Mouse (Mus musculus) limb, embryonic 12.5 days (tissue): ENCODE measurements at regions not wholly inside any gene's neighbourhood (a gene's known extent, or its start where the extent isn't known, plus 50 kb on each side); places are given as distances from the start of the nearest gene placed in this dataset.

Experiments
- ATAC-seq: fragments of 200-750 bp; cut with Nextera tagmentation; 2 replicates; pipeline ENCODE4 v1.8.0; 2017; ENCODE audit warnings: low read depth, moderate TSS enrichment; ENCODE audit not compliant: insufficient number of reproducible peaks, insufficient read depth, low FRiP score, low TSS enrichment
- H3K27ac ChIP-seq: fragments of 300-500 bp; sonication (generic); 2 replicates; pipeline ENCODE4 v1.5.1; 2016; ENCODE audit warnings: mild to moderate bottlenecking, moderate library complexity
- H3K27me3 ChIP-seq: fragments of 300-500 bp; sonication (generic); 2 replicates; pipeline ENCODE4 v1.6.1; 2016; ENCODE audit warnings: mild to moderate bottlenecking, moderate library complexity
- H3K36me3 ChIP-seq: fragments of 300-500 bp; sonication (generic); 2 replicates; pipeline ENCODE4 v1.6.1; 2016; ENCODE audit warnings: mild to moderate bottlenecking, moderate library complexity
- H3K4me1 ChIP-seq: fragments of 300-500 bp; sonication (generic); replicated peaks from 2 replicates; pipeline ENCODE4 v1.6.1; 2016
- H3K4me2 ChIP-seq: fragments of 300-500 bp; sonication (generic); 2 replicates; pipeline ENCODE4 v1.6.1; 2016; ENCODE audit warnings: mild to moderate bottlenecking, moderate library complexity
- H3K4me3 ChIP-seq: fragments of 300-500 bp; sonication (generic); replicated peaks from 2 replicates; pipeline ENCODE4 v1.5.1; 2016; ENCODE audit warnings: mild to moderate bottlenecking
- H3K9ac ChIP-seq: fragments of 300-500 bp; sonication (generic); replicated peaks from 2 replicates; pipeline ENCODE4 v1.6.1; 2016; ENCODE audit warnings: mild to moderate bottlenecking, moderate library complexity
- H3K9me3 ChIP-seq: fragments of 300-500 bp; sonication (generic); 2 replicates; pipeline ENCODE4 v1.6.1; 2016; ENCODE audit warnings: mild to moderate bottlenecking, moderate library complexity
- WGBS: fragments of 180-500 bp; shearing (Covaris S2); methylation state at CpG from one replicate; pipeline ENCODE4 v1.1.7; 2016; 5-methylcytosine and 5-hydroxymethylcytosine counted together

- H3K4me3 ChIP-seq, result no peak overlapping the region
- H3K9me3 ChIP-seq, result no peaks in the 10 kb centered on the region
- no peak overlapping the region for H3K9ac ChIP-seq
- no peaks in the 10 kb centered on the region for H3K36me3 ChIP-seq
- no peak overlapping the region for H3K27ac ChIP-seq
- 51% methylated on average over 16 of the region's 16 CpGs for WGBS
- no peak overlapping the region for H3K4me2 ChIP-seq
- ATAC-seq, result no peak
- 0 out of 2 replicates have a peak, but pooled peaks cover 9% of the 10 kb centered on the region for H3K4me1 ChIP-seq
- H3K27me3 ChIP-seq, result no peaks in the 10 kb centered on the region
Observed at GRCm38 (mm10) chr7:71943078-71944042, 363.0 kb downstream of the Mctp2 start.

GRCm38 (mm10) chr7:71937731-71938130, 368.7 kb downstream of the Mctp2 start:
- H3K4me3 ChIP-seq, result no peak overlapping the region
- no peaks in the 10 kb centered on the region for H3K36me3 ChIP-seq
- no peak overlapping the region for H3K9ac ChIP-seq
- H3K4me2 ChIP-seq, result no peak overlapping the region
- ATAC-seq, result no peak
- no peaks in the 10 kb centered on the region for H3K9me3 ChIP-seq
- 0 out of 2 replicates have a peak, but pooled peaks cover 9% of the 10 kb centered on the region for H3K4me1 ChIP-seq
- H3K27ac ChIP-seq, result no peak overlapping the region
- no peaks in the 10 kb centered on the region for H3K27me3 ChIP-seq
- 57% methylated on average over 3 of the region's 3 CpGs for WGBS

GRCm38 (mm10) chr7:71936690-71937089, 369.7 kb downstream of the Mctp2 start:
- no peaks in the 10 kb centered on the region for H3K9me3 ChIP-seq
- no peak for ATAC-seq
- no peaks in the 10 kb centered on the region for H3K36me3 ChIP-seq
- 0 out of 2 replicates have a peak, but pooled peaks cover 3% of the 10 kb centered on the region for H3K4me1 ChIP-seq
- H3K27me3 ChIP-seq, result no peaks in the 10 kb centered on the region
- WGBS, result 65% methylated on average over 4 of the region's 4 CpGs
- H3K4me3 ChIP-seq, result no peak overlapping the region
- H3K27ac ChIP-seq, result no peak overlapping the region
- H3K9ac ChIP-seq, result no peak overlapping the region
- no peak overlapping the region for H3K4me2 ChIP-seq
